Mouse (Mus musculus) cerebellum, adult 11 months (tissue): ENCODE data around the gene Tmem255a.

Experiments
- DNase-seq: peaks from one replicate; pipeline ENCODE4 v3.0.0; 2022

Tmem255a gene

DNA sequence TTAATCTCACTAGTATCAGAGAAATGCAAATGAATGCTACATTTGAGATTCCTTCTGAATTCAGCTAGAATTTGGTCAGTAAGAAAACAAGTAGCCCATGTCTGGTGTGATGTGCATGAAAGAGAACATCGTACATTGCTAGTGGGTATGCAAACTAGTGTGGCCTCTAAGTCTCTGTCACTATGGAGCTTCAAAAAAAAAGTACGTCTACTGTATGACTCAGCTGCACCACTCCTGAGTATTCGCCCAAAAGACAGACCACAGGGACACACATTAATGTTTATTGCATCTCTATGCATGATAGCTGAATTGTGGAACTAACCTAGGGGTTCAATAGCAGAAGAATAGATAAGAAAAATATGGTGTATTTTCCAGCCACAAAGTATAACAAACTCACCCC is 86.9 kb downstream of the Tmem255a start:
- no peak for DNase-seq

DNA sequence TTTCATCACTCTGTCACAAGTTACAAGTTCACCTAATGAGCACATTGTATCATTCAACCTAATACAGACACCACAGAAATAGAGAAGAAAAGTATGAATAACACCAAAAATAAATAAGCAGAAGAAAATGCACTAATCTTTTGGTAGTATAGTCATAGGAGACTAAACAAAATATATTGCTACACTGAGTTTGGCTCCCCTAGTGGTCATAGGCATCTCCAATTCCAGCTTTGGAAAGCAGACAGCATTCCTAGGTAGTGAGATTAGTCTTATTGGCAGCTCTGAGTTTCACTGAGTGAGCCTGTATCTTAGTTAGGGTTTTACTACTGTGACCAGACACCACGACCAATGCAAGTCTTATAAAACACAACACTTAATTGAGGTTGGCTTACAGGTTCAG is 93.1 kb downstream of the Tmem255a start:
- DNase-seq, result no peak
